Mouse (Mus musculus) T-cell, adult 2 months (primary cell): ENCODE data around the gene Ap1g1.
A peak's percentile ranks its signal among the peaks of the same experiment; 100 is the strongest.
"Not testable (repeated sequence)": the region's sequence is repeated elsewhere in the genome, so short reads cannot be mapped to it uniquely, and the experiment has no call there.

Experiments
- DNase-seq: peaks from one replicate; pipeline ENCODE4 v3.0.0; 2022; ENCODE audit warnings: low spot score

The Ap1g1 gene

GRCm38 (mm10) chr8:109866690-109867089 lies 88.3 kb downstream of the Ap1g1 start:
- DNase-seq: no peak

DNA sequence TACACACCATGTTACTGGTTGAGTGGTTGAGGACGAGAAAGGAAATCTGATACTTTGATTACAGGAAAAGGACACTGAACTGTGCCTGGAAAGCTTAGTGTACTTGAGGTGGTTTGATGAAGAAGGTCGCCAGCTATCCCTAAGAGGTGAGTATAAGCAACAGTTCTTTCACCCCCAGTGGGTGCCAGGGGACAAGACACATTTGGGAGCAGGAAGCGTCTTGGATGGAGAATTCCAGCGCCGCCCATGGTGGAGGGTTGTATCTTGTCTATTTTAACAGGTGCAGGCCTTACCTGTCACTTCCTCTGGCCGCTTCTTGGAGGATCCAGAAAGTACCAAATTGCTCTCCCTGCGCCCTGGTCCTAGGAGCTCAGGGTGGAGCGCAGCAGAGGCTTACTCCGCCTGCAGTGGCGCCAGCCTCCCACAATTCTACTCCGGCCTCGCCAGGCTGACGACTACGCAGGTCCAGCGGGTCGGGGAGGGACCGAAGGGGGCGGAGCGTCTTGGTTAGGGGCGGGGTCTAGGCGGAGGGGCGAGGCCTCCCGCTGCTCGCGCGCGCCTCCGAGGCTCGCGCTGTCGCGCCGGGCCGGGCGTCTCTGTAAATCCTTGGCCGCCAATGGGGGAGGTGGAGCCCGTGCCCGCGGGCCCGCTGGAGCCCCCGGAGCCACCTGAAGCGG lies 89.8 kb downstream of the Ap1g1 start, which contains the start of gene Phlpp2:
Phlpp2 (plus strand) TSS at position 540 of the 677 bp plus-strand sequence.
- peak; percentile 81 for DNase-seq

GRCm38 (mm10) chr8:109868680-109869361 lies 90.5 kb downstream of the Ap1g1 start:
- no peak for DNase-seq

DNA sequence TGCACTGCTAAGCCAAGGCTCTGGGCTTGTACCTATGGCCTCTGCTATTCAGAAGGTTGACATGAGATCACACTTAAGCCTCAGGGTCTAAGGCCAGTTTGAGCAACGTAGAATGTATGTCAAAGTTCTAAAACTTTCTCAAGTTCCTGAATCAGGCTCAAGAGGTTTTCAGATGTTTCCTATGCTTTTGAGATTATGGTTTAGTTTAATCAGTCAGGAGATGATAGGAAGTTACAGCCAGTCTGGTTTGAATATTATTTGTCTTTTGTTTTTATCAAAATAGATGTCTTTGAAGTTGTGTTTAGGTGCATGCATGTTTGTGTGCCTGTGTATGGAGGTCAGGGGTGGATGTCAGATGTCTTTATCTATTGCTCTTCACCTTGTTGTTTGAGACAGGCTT lies 92.7 kb downstream of the Ap1g1 start:
- DNase-seq: no peak

DNA sequence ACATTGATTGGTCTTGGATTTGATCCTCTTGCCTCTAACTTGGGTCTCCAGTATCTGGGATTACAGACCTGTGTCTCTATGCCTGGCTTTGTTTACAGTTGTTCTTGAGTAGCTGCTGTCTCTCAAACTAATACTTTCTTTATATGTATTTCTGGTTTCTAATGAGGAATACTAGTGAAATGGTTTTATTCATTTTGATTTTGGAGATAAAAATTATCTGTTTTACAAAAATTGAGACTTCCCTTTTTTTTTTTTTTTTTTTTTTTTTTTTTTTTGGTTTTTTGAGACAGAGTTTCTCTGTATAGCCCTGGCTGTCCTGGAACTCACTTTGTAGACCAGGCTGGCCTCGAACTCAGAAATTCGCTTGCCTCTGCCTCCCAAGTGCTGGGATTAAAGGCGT lies 95.4 kb downstream of the Ap1g1 start:
- DNase-seq: not testable (repeated sequence)

DNA sequence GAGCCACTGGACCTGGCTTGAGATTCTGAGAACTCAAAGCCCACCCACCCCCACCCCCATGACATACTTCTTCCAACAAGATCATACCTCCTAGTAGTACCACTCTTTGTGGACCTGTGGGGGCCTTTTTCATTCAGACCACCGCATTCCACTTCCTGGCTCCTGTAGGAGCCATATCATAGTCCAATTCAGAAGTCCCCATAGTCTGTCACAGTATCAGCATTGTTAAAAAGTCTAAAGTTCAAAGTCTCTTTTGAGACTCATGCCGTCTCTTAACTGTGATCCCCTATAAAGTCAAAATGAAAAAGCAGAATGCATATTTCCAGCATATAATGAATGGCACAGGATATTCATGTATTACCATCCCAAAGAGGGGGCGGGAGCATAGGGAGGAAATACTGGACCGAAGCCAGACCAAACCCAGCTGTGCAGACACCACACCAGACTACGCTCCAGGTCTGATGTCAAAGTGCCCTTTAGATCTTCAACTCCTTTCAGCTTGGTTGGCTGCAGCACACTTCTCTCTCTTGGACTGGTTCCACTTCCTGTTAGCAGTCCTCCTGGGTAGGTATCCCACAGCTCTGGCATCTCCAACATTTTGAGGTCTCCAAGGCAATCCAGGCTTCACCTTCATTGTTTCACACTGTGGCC lies 101.8 kb downstream of the Ap1g1 start:
- no peak for DNase-seq

DNA sequence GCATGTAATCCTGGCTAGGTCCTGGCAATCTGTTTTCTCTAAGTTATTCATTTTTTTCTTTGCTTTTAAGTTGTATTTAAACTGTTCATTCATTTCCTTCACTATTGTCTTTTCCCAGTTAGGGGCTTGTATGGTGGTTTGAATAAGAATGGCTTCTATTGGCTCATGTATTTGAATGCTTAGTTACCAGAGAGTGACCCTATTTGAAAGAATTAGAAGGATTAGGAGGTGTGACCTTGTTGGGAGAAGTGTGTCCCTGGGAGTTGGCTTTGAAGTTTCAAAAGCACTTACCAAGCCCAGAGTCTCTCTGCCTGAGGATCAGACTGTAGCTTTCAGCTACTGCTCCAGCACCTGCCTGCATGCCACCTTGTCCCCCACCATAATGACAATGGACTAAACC lies 106.9 kb downstream of the Ap1g1 start:
- no peak for DNase-seq

DNA sequence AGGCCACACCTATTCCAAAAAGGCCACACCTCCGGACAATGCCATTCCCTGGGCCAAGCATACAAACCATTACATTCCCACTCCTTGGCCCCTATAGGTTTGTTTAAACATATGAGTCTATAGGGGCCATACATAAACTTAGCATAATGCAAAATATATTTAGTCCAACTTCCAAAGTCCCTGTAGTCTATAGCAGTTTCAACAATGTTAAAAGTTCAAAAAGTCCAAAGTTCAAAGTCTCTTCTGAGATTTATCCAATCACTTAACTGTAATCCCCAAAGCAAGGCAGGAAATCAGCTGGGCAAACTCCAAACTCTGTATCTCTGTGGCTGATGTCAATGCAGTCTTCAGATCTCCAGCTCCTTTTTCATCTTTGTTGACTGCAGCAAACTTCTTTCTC lies 110.9 kb downstream of the Ap1g1 start:
- DNase-seq: no peak

GRCm38 (mm10) chr8:109890794-109891585 lies 112.6 kb downstream of the Ap1g1 start:
- no peak for DNase-seq

GRCm38 (mm10) chr8:109894636-109895035 lies 116.3 kb downstream of the Ap1g1 start:
- no peak for DNase-seq

GRCm38 (mm10) chr8:109895355-109895754 lies 117.0 kb downstream of the Ap1g1 start:
- no peak for DNase-seq

DNA sequence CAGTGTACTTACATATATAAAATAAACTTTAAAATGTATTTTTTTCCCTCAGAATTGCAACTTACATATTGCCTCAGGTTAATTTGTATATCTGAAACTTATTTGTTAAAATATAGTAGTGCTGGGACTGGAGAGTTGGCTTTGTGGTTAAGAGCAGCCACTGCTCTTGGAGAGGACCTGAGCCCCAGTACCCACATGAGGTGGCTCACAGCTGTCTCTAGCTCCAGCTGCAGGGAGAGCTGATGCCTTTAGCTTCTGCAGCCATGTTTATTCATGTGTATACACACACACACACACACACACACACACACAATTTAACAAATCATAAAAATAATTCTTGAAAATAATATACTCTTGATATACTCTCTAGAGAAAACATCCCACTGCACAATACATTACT lies 124.0 kb downstream of the Ap1g1 start:
- DNase-seq: no peak

DNA sequence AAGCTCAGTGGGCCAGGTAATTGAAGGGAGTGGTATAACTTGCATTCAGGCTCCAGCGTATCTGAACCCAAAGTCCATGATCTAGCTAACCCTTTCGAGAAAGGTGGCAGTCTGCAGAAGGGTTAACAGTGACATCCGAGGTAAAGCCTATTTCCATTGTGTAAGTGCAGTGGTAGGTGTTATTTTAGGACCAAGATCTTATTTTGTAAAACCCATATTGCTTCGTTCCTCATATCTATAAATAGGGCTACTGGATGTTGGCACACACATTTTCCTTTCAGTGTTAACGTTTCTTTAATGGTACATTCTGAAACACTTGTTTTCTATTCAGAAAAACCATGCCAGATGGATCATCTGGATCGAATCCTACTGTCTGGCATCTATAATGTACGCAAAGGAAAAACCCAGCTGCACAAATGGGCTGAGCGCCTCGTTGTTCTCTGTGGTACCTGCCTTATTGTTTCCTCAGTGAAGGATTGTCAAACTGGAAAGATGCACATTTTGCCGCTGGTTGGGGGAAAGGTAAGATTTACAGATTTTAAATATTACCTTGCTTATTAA lies 125.6 kb downstream of the Ap1g1 start:
- DNase-seq: no peak

- DNase-seq: no peak
Measured at GRCm38 (mm10) chr8:109904928-109905668, 126.7 kb downstream of the Ap1g1 start.

DNA sequence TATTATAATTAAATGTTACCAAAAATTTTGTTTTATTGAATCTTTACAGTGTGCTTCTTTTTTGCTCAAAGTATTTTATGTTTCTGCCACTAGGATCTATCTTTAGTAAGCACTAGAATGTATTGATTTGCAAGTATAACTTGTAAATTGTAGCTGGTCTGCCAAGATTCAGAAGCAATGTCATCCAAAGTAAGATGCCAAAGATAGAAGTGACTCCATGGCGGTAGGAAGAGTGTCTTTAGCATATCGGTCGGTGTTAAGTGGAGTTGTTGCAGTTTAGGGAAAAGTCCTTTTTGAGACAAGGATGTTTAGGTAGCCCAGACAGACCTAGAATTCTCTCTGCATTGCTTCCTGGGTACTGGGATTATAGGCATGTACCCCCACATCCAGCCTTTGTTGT lies 128.6 kb downstream of the Ap1g1 start:
- no peak for DNase-seq

GRCm38 (mm10) chr8:109907376-109907775 lies 129.0 kb downstream of the Ap1g1 start:
- DNase-seq: no peak
